Mouse (Mus musculus) forebrain, embryonic 11.5 days (tissue): Measurements from ENCODE around the gene Vegfa. TPM values are rescaled to one million over a fixed set of nuclear protein-coding genes. Genes with fewer than 3 reads are reported as not detected.

Source experiments
- ATAC-seq: fragments of 200-750 bp; cut with Nextera tagmentation; replicated peaks from 2 replicates; pipeline ENCODE4 v1.8.0; 2017; ENCODE audit warnings: moderate TSS enrichment; ENCODE audit not compliant: low FRiP score
- DNase-seq: peaks from one replicate; pipeline ENCODE4 v3.0.0-alpha.2; 2017; ENCODE audit warnings: low spot score
- H3K27ac ChIP-seq: fragments of 300-500 bp; sonication (generic); 2 replicates; pipeline ENCODE4 v1.5.1; 2014; ENCODE audit warnings: low read depth, low read length
- H3K27me3 ChIP-seq: fragments of 300-500 bp; sonication (generic); 2 replicates; pipeline ENCODE4 v1.6.1; 2014; ENCODE audit warnings: mild to moderate bottlenecking, low read length, mixed read lengths; ENCODE audit not compliant: control insufficient read depth, insufficient read depth
- H3K36me3 ChIP-seq: fragments of 300-500 bp; sonication (generic); 2 replicates; pipeline ENCODE4 v1.6.1; 2014; ENCODE audit warnings: mild to moderate bottlenecking, low read length, moderate library complexity, mixed read lengths; ENCODE audit not compliant: control insufficient read depth, insufficient read depth
- H3K4me1 ChIP-seq: fragments of 300-500 bp; sonication (generic); replicated peaks from 2 replicates; pipeline ENCODE4 v1.6.1; 2014; ENCODE audit warnings: low read length, mixed read lengths; ENCODE audit not compliant: control insufficient read depth, insufficient read depth
- H3K4me2 ChIP-seq: fragments of 300-500 bp; sonication (generic); 2 replicates; pipeline ENCODE4 v1.6.1; 2014; ENCODE audit warnings: low read depth, mild to moderate bottlenecking, low read length, moderate library complexity, mixed read lengths; ENCODE audit not compliant: severe bottlenecking
- H3K4me3 ChIP-seq: fragments of 300-500 bp; sonication (generic); 2 replicates; pipeline ENCODE4 v1.5.1; 2014; ENCODE audit warnings: low read depth, low read length
- H3K9ac ChIP-seq: fragments of 300-500 bp; sonication (generic); 2 replicates; pipeline ENCODE4 v1.6.1; 2014; ENCODE audit warnings: low read length
- H3K9me3 ChIP-seq: fragments of 300-500 bp; sonication (generic); 2 replicates; pipeline ENCODE4 v1.6.1; 2016; ENCODE audit warnings: low read length, mixed read lengths; ENCODE audit not compliant: control insufficient read depth
- WGBS: fragments of 180-500 bp; shearing (Covaris S2); extraction: QIAGEN DNeasy Blood & Tissue Kit; methylation state at CpG from one replicate; pipeline ENCODE4 v1.1.7; 2014; 5-methylcytosine and 5-hydroxymethylcytosine counted together
- polyA plus RNA-seq: library from polyadenylated mRNA; unstranded; fragments of >200 nt; fragmentation: Nextera tagmentation; extraction: Ambion mirVana; gene quantifications from 2 replicates; pipeline ENCODE4 v1.2.1, GENCODE M21; 2014

Gene Vegfa
- polyA plus RNA-seq = 2.9 and 3.3 TPM in 2 replicates

DNA sequence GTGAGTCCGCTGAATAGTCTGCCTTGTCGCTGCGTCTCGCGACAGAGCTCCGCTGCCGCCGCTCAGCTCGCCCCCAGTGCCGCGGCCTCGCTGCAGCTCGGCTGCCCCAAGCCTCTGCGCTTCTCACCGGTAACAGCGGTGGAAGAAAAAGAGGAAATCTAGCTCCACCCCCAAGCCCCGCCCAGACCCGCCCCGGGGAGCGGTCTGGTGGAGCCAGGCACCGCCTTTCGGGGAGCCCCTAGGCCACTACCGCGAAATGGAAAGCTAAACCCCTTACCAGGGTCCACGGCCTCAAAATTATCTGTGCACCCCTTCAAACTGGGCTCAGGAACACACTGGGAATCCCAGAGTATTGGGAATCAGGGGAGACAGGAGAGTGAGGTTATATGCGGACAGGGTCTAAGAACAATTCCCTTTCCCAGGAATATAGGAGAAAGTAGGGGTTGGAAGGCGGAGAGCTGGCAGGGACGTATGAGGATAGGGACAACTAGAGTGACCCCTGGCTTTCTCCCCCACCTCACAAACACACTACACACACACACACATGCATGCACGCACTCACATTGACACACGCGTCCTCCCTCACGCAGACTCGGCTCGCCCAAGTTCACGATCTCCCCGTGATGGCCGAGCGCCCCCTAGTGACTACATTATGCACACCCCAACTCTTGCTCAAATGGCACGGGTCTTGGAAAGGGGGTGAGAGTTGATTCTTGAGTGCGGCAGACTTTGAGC lies at the start of gene Vegfa:
Gene Vegfa, minus strand, starts transcription at position 113 of the 735 bp plus-strand sequence.
- DNase-seq = peak; percentile 97
- H3K27ac ChIP-seq = peak within 1 kb of the TSS; percentile 76
- H3K9me3 ChIP-seq = no peaks in the 10 kb centered on the region
- under 1% methylated on average over 40 of the region's 40 CpGs for WGBS
- H3K27me3 ChIP-seq = no peaks in the 10 kb centered on the region; the same call in 1 of the 2 replicates
- peak within 1 kb of the TSS; percentile 86 for H3K4me2 ChIP-seq
- H3K4me1 ChIP-seq = peaks cover 25% of the 10 kb centered on the region
- no peaks in the 10 kb centered on the region for H3K36me3 ChIP-seq
- peak; percentile 87 for ATAC-seq
- H3K4me3 ChIP-seq = peak within 1 kb of the TSS; percentile 90
- peak within 1 kb of the TSS; percentile 88 for H3K9ac ChIP-seq

DNA sequence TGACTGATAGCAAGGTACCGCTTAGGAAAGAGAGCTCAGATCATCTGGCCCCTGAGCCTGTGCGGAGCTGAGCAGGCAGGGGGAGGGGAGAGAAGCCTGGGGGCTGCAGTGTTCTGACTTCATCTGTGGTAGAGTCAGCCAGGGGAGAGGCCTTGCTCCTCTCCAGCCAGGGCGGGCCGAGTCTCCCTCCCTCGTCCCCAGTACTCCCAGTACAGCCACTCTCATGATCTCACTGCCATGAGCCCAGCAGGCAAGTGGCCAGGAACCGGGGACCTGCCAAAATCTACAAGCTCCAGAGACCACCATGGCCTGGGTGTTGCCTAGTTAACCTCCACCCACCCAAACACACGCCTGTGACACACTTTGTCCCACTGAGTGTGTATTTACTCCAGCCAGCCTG lies 49.5 kb upstream of the Vegfa start:
- no peak overlapping the region for H3K4me2 ChIP-seq
- WGBS = 57% methylated on average over 7 of the region's 7 CpGs
- no peak overlapping the region for H3K27ac ChIP-seq
- H3K36me3 ChIP-seq = no peaks in the 10 kb centered on the region
- H3K27me3 ChIP-seq = no peaks in the 10 kb centered on the region
- no peak overlapping the region for H3K9ac ChIP-seq
- DNase-seq (no peak), ATAC-seq (no peak)
- no peak overlapping the region for H3K4me3 ChIP-seq
- H3K4me1 ChIP-seq = peaks cover 8% of the 10 kb centered on the region
- H3K9me3 ChIP-seq = no peaks in the 10 kb centered on the region; the same call in 1 of the 2 replicates

DNA sequence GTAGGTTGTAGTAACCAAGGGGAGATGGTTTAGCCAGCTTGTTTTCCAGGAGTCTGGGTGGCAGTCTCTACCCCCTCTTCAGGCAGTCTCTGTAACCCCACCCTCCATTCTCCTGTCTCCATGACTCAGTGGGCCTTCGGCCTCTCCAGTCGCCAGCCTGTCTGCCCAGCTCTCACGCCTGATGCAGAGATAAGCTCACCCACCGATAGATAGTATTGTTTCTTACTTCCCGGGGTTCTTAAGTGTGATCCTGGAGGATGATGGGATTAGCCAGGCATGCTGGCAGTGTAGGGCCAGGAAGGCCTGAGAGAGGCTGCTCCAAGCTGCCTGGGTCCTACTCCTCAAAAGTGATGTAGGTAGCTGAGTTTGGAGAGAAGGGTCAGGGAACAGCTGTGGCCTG lies 48.9 kb upstream of the Vegfa start:
- Histone ChIP-seq H3K4me1 (peaks cover 8% of the 10 kb centered on the region), H3K9me3 (no peaks in the 10 kb centered on the region; the same call in 1 of the 2 replicates), H3K27ac (no peak overlapping the region), H3K4me3 (no peak overlapping the region), H3K9ac (no peak overlapping the region), H3K36me3 (no peaks in the 10 kb centered on the region), H3K4me2 (no peak overlapping the region), H3K27me3 (no peaks in the 10 kb centered on the region)
- WGBS = 31% methylated on average over 5 of the region's 5 CpGs
- DNase-seq = no peak
- ATAC-seq = no peak

DNA sequence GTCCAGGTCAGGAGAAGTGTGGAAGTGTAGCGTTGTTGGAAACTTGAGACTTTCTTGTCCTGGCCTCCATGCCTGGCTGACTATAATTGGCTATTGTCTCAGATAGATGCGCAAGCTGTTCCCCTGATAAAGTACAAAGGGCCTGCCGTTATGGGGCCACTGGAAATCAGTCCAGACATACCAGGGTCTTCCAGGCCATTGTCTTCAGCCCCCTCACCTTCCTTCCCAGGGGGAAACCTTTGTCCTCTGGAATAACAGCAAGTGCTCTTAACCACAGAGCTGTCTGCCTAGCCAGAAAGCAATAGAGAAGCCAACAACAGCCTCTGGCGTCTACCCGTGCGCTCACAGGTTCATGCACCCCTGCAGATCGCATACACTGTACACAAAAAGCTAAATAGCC lies 48.2 kb upstream of the Vegfa start:
- no peak overlapping the region for H3K27ac ChIP-seq
- no peak for ATAC-seq
- WGBS = 55% methylated on average over 7 of the region's 7 CpGs
- no peak for DNase-seq
- H3K4me3 ChIP-seq = no peak overlapping the region
- peaks cover 8% of the 10 kb centered on the region for H3K4me1 ChIP-seq
- no peaks in the 10 kb centered on the region for H3K27me3 ChIP-seq
- H3K9me3 ChIP-seq = no peaks in the 10 kb centered on the region; the same call in 1 of the 2 replicates
- H3K36me3 ChIP-seq = no peaks in the 10 kb centered on the region
- H3K9ac ChIP-seq = no peak overlapping the region
- no peak overlapping the region for H3K4me2 ChIP-seq

DNA sequence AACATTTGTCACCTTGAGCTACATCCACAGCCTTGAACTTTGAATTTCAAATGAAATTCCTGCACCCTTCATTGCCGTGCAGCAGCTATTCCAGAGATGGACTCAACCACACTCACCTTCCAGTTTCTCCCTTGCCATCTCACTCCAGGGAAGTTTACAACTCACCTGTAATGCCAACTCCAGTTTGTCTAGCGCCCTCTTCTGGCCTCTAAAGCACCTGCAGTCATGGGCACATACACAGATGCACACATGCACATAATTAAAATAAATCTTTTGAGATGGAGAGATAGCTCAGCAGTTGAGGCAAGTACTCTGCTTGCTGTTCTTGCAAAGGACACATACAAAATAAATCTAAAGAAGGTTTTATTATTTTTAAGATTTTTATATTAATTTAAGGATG lies 46.9 kb upstream of the Vegfa start:
- no peak overlapping the region for H3K9ac ChIP-seq
- WGBS = 73% methylated on average over 2 of the region's 2 CpGs
- no peak overlapping the region for H3K4me3 ChIP-seq
- H3K4me2 ChIP-seq = no peak overlapping the region
- DNase-seq (no peak), ATAC-seq (no peak)
- peaks cover 8% of the 10 kb centered on the region for H3K4me1 ChIP-seq
- no peaks in the 10 kb centered on the region for H3K27me3 ChIP-seq
- no peaks in the 10 kb centered on the region; the same call in 1 of the 2 replicates for H3K9me3 ChIP-seq
- no peak overlapping the region for H3K27ac ChIP-seq
- H3K36me3 ChIP-seq = no peaks in the 10 kb centered on the region

DNA sequence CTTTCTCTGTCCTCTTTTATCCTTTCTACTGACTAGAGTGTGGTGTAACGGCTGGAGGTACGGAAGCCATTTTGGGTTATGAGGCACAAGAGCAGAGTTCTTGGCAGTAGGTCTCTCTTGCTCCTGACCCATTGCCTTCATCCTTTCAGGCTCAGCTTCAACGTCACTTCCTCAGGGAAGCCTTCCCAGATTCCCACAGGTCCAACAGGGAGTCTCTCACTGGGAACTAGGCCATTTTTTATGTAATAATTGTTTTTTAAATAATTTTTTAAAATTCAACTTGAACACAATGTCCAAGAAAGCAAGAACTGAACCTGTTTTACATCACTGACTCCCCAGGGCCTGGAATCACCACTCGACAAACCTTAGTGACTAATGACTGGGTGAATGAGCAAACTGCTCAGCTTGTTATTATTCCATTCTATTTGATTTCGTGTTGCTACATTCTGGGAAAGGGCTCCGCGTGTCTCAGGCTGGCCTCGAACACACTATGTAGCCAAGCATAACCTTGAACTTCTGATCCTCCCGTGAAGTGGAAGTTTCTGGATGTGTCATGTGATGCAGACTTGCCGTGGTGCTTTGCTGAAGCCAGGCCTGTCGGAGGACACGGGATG lies 45.9 kb upstream of the Vegfa start:
- 92% methylated on average over 12 of the region's 12 CpGs for WGBS
- no peaks in the 10 kb centered on the region for H3K36me3 ChIP-seq
- no peak for ATAC-seq

DNA sequence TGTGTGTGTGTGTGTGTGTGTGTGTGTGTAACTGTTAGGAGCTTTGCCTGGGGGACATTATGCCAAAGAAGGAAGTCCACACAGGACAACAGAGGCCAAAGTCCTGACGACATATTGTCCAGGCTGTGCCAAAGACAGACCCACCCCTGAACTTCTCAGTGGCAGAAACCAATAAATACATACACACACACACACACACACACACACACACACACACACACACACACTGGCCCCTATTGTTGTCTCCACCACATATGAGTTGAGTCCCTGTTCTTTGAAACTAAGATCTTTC lies 44.0 kb upstream of the Vegfa start:
- no peak overlapping the region for H3K9ac ChIP-seq
- WGBS = 80% methylated on average over 1 of the region's 1 CpGs

More for the DNA sequence above, 45.9 kb upstream of the Vegfa start:
- Histone ChIP-seq H3K27ac (no peak overlapping the region), H3K27me3 (no peaks in the 10 kb centered on the region), H3K4me3 (no peak overlapping the region), H3K9ac (no peak overlapping the region), H3K4me2 (no peak overlapping the region), H3K9me3 (no peaks in the 10 kb centered on the region; the same call in 1 of the 2 replicates), H3K4me1 (peaks cover 5% of the 10 kb centered on the region; the same call in 1 of the 2 replicates)
- DNase-seq = no peak

DNA sequence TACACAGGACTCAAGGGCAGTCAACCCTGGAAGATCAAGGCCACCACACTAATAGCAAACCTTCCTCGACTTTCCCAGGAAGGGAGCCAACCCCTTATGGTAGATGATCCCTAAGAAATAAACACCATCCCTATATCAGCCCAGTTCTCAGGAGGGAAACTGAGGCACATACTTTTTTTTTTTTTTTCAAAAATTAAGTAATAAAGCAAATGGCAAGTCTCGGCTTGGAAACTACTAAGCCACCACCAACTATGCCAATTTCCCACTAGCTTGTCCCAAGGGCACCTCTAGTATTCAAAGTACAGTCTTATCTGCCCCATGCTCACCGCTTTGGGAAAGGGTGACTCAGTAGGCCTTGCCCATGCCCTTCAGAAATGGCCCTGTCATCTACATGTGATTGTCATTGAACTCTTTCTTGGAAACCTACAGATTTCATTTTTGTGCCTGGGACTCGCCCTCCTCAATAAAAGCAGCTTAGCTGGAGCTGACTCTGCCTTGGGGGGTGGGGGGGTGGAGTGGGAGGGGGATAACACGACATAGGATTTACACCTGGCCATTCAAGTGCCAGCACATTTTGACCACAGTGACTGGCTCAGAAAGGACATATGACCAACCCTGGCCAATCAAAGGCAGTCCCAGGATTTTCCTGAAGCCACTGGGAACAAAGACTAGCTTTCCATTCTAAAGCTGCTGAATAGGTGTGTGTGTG lies 43.5 kb upstream of the Vegfa start:
- DNase-seq (no peak), ATAC-seq (no peak)
- Histone ChIP-seq H3K27me3 (no peaks in the 10 kb centered on the region), H3K9ac (no peak overlapping the region), H3K4me3 (no peak overlapping the region), H3K4me1 (peaks cover 5% of the 10 kb centered on the region; the same call in 1 of the 2 replicates), H3K27ac (no peak overlapping the region), H3K4me2 (no peak overlapping the region), H3K9me3 (no peaks in the 10 kb centered on the region; the same call in 1 of the 2 replicates), H3K36me3 (no peaks in the 10 kb centered on the region)
- WGBS = 75% methylated on average over 5 of the region's 5 CpGs

More for the DNA sequence above, 44.0 kb upstream of the Vegfa start:
- Histone ChIP-seq H3K4me1 (peaks cover 5% of the 10 kb centered on the region; the same call in 1 of the 2 replicates), H3K36me3 (no peaks in the 10 kb centered on the region), H3K27ac (no peak overlapping the region), H3K27me3 (no peaks in the 10 kb centered on the region), H3K4me2 (no peak overlapping the region), H3K9me3 (no peaks in the 10 kb centered on the region; the same call in 1 of the 2 replicates), H3K4me3 (no peak overlapping the region)
- DNase-seq (no peak), ATAC-seq (no peak)
